Mouse (Mus musculus) c-Kit-negative CD71-positive TER-119-positive erythroid progenitor cells, embryonic 14.5 days (primary cell): ENCODE measurements around the gene Tmem179b.

Experiments used
- DNase-seq: peaks from one replicate; pipeline ENCODE4 v3.0.0-alpha.2; 2013; ENCODE audit warnings: low read depth, low spot score

Tmem179b gene

DNA sequence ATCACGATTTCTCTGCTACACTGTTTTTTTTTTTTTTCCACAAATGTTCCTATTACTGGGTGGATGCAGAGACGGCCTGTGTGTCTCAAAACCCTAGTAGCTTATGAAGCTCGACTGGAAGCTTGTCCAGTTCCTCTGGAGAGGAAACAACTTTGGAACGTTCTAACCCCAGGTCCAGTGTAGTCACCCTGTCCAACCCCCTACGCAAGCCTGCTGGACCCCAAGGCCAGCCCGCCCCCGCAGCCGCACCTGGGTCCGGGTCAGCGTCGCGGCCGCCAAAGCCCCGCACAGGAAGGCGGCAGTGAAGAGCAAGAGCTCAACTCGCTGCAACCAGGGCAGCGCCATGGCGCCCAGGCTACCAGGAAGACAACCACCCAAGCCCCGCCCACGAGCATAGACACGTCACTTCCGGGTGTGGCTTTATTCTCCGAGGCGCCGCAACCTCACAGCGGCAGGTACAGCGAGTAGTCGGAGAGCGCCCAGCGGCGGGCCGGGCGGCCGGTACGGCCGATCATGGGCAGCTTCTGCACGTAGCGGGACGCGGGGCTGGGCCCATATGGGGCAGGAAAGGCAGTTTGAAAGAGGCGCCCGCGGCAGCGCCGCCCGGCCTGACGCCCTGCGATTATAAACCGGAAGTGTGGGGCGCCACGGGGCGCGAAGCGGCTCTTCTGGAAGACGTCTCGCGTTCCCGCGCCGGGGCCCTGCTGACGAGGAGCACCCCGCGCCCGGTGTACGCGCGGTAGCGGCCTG, at the start of gene Tmem179b:
Gene Tmem179b (minus strand): TSS at position 382 of the 750 bp plus-strand sequence.
- peak; percentile 96 for DNase-seq

DNA sequence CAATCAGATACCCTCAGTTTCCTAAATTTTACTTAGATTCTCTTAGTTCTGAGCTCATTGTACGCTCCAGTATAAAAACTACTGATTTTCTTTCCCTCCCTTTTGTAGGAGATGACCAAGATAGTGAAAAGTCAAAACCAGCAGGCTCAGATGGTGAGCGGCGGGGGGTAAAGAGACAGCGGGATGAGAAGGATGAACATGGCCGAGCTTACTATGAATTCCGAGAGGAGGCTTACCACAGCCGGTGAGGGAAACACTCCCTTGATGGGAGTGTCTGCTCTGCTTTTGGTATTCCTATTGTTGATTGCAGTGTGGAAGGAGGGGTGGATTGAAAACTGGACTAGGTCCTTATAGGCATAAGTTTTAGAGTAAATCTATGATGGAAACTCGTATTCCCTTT, 48.4 kb upstream of the Tmem179b start:
- no peak for DNase-seq

DNA sequence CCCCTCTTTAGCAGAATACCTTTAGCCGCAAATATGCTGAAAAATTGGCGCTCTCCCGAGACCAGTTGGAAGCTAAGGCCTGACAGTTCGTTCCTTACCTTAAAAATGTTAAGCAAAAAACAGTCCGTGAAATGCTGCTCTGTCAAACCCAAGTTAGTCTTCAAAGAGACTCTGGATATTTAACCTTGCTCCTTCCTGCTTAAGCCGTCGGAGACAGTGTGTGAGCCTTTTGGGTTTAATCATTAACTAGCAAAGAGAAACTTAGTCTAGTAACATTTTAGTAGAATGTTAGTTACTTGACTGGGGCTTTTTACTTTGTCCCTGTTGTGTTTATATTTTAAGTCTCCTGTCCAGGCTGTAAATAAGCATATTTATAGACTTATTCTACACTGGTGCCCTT, 46.9 kb upstream of the Tmem179b start:
- no peak for DNase-seq

DNA sequence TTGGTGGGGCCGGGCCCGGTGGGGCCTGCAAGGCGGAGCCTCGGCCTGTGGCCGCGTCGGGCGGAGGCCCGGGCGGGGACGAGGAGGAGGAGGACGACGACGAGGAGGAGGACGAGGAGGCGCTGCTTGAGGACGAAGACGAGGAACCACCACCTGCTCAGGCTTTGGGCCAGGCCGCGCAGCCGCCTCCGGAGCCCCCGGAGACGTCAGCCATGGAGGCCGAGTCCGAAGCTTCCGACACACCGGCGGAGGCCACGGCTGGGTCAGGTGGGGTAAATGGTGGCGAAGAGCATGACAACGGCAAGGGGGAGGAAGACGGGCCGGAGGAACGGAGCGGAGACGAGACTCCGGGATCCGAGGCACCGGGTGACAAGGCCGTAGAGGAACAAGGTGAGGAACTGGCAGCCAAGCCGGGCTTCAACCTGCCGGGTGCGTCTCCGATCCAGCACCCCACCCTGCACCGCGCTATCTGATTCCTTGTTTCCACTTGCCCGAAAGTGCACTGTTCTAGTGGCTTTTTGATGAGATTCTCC, 46.2 kb upstream of the Tmem179b start:
- peak; percentile 53 for DNase-seq

DNA sequence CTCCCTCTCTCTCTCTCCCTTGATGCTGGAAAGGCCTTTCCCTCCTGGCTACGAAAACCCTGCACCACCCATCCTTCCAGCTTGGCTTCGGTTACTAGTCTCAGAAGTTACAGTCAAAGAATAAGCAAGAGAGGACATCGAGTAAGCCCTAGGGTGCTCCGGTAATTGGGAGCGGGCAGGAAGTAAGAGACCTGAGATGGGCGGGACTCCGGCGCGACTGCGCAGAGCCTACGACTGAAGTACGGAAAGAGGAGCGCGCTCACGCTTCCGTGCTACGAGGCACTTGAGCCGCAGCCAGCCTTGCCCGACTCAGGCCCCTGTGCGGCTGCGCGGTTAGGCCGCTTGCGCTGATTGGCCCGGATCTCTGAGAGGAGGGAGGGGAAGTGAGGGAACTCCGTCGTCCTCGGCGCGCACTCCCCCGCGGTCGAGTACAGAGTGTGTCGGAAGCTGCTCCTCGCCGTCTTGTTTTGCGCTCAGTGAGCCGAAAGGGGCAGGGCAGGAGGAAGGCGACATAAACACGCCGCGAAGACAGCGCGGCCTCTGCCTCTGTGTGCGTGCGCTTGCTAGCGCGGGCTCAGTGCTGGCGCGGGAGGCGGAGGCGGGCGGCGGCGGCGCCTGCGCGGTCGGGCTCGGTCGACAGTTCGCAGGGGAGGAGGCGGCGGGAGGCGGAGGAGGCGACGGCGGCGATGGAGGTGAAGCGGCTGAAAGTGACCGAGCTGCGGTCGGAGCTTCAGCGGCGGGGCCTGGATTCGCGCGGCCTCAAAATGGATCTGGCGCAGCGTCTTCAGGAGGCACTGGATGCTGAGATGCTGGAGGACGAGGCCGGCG, 45.5 kb upstream of the Tmem179b start, which contains the start of gene Hnrnpul2:
Gene Hnrnpul2 (plus strand): TSS at position 415 of the 828 bp plus-strand sequence.
- peak; percentile 91 for DNase-seq

DNA sequence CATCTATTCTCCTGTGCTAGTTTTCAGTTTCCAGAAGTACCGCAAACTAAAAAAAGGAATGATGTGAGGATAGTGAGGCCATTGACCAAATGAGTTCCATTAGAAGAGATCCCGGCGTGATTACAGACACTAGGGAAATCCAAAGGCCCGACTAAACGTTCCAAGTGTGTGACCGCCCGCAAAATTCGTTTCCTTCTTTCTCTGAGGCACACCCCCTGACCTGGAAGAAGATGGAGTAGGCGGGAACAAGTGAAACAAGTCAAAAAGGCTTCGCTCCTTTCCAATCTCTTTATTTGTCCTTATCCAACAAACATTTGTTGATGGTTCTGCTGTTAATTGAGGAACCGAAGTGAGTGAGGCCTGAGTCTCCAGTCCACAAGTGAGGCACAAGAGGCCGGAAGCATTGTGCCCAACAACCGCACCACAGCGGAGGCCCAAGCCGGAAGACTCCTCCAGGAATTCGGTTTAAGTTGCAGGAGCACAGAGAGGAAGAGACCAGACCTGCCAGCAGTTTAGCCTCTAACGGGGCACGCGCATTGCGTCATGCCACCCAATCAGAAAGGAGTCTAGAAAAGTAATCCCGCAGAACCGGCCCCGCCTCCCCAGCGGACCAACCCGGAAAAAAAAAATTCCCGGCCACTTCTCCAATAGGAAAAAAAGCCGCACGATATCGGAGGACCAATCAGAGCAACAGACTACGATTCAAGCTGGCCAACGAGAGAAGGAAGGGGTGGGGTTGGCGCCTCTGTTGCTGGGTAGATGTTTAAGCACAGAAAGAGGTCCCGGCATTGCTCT, 44.7 kb upstream of the Tmem179b start, which contains the start of gene Ttc9c:
Gene Ttc9c (minus strand): TSS at position 533 of the 795 bp plus-strand sequence.
- DNase-seq = peak; percentile 90

DNA sequence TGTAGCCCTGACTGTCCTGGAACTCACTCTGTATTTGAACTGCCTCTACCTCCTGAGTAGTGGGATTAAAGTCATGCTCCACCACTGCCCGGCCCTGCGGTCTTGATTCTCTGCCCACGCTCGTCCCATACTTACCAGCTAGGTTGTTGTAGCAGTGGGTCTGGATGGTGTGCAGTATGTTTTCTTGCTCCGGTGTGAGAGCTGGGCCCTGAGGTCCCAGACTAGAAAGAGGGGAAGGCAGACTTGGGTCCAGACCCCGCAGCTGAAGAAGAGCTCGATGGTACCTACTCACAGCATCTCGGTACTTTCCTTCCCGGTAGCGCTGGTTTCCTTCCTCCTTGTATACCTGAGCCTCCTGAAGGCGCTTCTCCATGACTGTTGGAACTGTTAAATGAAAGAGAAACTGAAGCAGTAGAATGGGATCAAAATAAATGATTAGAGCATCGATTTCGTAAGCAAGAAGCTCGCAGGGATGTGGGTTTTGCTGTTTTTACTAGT, 44.1 kb upstream of the Tmem179b start:
- DNase-seq = no peak

DNA sequence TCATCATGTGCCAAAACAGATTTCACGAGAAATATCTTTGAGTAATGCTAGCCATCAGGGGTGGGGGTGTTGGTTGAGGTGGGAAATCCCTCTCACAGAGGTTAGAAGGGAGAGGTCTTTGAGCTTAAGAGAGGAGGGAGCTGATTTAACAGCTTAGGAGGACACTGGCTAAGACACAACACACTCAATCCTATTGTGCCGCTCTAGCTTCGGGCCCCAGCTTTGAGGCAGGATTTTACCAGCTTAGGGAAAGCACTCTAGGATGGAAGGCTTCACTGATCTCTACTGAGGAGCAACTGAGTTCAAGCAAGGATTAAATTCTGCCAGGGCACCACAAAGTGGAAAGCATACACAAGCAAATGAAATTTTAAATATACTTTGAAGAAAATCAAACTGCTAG, 42.7 kb upstream of the Tmem179b start:
- DNase-seq = no peak

DNA sequence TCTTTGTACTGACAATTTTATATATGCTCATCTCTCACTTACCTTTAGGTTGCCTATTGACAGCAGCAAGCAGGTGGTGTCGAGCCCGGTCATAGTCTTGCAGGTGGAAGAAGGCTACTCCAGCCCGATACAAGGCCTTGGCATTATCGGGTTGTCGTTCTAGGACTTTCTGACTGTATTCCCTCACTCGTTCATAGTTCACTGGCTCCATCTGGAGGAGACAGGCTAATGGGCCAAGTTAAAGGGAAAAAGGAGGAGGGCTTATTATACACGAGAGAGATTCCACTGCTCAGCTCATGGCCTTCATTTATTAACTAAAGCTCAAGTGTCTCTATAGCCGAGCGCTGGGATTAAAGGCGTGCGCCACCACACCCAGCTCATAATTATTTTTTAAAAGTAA, 41.5 kb upstream of the Tmem179b start:
- no peak for DNase-seq

DNA sequence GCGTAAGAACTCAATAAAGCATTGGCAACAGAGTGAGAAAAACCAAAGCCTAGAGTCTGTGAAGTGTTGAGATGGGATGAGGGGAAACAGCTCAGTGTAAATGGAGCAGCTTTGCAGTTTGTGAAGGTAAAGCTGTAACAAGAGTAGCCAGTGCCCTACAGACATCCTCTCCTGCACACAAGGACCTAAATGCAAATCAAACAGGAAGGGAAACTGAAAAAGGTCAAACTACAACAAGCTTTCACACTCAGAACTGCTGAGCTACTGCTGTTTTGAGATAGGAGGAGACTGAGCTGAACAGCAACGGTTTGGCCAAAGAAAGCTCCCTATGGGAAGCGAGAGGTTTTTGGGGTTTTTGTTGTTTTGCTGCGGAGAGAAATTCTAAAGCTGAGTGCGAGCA, 32.5 kb upstream of the Tmem179b start:
- no peak for DNase-seq

DNA sequence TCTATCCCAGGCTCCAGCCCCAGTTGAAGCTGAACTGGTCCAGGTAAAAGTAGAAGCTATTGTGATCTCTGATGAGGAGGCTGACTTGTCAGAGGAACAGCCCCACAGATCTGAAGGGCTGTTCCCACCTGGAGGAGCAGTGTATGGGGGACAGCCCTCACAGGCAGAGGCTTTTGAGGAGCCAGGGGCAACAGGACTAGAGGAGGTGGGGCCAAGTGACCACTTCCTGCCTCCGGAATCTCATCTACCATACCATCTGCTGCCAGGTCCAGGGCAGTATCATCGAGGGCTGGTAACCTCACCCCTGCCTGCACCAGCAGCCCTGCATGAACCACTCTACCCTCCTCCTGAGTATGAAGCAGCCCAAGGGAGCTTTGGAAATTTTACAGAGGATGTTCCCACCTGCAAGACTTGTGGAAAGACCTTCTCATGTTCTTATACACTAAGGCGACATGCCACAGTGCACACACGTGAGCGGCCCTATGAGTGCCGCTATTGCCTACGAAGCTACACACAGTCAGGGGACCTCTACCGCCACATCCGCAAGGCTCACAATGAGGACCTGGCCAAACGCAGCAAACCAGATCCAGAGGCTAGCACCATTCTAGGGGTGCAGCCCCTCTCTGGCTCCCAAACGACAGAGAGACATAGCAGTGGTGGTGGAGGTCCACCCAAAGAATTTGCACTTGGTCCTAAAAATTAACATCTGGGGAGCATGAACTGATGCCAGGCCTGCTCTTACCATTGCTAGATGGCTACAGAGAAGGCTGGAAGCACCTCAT, 29.8 kb upstream of the Tmem179b start:
- DNase-seq = no peak

DNA sequence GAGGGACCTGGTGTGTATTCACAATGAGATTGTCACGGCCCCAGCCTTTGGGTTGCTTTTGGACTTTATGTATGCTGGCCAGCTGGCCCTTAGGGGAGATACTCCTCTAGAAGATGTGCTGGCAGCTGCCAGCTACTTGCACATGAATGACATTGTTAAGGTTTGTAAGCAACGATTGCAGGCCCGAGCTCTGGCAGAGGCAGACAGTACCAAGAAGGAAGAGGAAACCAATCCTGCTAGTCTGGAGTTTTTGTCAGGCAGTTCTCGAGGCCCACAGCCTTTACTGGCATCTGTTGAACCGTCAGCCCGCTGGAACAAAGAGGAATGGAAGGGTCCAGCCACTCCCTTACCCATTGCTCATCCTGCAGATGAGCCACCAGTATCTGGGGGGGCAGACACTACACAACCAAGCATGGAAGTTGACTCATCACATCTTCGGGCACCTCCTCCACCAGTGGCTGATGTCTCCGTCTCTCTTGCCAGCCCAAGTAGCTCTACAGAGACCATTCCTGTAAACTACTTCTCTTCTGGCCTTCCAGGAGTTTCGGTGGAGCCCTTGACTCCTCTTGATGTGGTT, 29.0 kb upstream of the Tmem179b start:
- no peak for DNase-seq

DNA sequence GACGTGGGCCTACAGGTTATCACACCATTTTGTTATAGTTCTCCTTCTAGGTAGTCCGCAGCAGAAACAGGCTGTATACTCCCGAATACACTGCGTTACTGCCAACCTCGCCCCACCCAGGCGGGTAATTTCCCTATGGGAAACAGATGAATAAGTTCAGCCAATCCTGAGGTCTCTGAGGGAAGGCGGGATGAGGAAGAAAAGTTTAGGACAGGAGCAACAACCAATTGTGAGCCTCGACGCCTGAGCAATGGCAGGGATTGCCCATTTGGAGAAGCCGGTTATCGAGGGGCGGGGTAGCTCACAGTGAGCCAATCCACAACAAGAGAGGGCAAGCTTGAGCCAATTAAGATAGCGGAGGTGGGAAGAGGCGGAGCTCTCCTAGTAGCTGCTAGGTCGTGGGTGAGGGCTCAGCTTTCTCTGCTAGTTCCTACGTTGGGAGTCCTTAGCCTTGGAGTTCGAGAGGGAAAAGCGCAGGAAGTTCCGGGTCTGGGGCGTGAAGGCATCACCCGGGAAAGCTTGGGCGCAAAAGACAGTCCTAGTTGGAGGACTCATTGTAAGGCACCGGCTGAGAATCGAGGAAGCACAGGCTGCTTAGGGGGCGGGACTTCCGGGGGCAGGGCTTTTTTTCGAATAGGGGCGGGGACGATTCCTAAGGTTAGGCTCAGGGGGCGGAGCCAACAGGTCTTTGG, 28.0 kb upstream of the Tmem179b start, which contains the start of gene Zbtb3:
Gene Zbtb3 (plus strand): TSS at position 426 of the 692 bp plus-strand sequence.
- DNase-seq = peak; percentile 97

DNA sequence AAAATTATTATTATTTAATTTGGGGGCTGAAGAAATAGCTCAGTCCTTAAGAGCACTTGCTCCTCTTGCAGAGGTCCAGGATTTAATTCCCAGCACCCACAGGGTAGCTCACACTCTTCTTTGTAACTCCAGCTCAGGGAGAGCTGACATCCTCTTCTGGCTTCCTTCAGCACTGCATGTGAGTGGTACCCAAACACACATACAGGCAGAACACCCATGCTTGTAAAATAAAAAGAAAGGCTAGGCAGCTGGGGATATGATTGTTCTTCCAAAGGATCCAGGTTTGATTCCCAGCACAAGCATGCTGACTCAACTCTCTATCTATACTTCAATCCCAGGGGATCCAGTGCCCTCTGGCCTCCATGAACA, 24.7 kb upstream of the Tmem179b start:
- no peak for DNase-seq

DNA sequence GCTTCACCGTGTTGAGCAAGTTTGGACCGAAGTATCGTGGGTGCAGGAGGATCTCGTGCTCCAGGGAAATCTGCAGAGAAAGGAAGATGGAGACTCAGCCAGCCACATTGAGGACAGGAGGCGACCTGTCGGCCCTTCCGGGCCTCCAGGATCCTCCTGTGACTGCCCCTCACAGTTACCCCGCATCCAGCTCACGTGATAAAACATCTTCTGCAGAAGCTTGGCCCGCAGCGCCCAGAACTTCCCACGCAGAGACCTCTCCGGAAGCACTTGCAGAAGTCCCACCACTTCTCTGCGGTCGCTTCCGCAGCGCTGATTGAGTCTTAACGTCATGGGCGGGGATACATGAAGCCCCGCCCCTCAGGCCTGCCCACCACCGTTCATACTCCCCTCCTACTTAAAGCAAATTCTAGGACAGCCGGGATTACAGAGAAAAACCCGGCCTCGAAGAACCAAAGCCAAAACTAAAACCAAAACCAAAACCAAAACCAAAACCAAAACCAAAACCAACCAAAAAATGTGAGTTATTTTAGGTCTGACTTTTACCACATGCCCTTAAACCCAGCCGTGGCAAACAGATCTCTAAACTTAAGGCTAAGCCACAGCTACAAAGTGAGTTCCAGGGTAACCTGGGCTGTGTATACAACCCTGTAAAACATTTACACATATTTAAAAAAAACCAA, 24.1 kb upstream of the Tmem179b start, which contains the start of gene Polr2g:
Gene Polr2g (minus strand): TSS at position 314 of the 683 bp plus-strand sequence.
- DNase-seq = peak; percentile 77

DNA sequence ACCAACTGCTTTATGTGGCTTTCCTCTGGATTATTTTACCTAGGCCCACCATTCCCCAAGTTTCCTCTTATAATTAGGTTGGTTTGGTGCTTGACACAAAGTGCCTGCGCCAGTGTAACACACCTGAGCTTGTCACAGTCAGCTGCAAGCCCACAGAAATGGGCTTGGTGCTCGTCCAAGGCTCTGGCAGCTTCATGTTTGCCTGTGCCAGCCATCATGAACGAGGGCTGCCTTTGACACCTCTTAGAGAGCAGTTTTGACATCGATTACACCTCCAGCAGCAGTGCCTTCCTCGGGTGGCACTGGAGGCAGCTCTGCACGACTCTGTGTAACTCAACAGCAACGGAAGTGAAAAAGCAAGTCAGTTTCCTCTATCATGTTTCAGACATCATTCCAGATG, 15.9 kb upstream of the Tmem179b start:
- no peak for DNase-seq

DNA sequence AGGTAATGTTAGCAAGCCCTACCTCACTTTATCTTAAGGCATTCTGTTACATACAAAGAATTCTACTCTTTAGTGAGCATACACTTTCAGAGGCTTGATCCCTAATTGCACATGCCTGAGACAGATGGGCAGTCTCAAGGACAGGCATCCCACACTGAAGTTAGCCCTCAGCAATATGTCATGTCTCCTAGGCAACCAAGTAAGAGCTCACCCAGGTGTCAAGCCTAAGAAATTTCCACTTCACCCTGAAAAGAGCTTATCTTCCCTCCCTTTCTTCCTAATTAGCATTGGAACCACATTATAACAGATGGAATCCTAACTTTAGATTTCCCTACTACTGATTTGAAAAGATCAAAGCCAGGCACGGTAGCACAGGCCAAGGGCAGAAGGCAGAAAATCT, 14.9 kb upstream of the Tmem179b start:
- DNase-seq = no peak

DNA sequence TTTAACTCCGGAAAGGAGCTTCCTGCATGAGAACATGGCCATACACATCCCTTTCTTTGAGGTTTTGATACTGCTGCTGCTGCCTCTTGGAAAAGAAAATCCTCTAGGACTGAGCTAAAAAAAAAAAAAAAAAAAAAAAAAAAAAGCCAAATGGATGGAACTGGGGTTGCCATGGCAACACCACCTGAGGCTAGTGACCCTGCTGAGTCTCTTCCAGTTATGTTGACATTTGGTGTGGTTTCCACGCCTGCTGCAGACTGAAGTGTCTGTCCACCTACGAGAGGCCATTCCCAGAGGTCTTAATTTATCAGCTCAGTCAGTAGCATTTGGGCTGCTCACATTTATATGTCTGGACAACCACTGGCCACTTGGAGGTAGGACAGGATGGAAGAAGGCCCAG, 14.3 kb upstream of the Tmem179b start:
- DNase-seq = no peak
